Mouse (Mus musculus): ENCODE results near the gene Cd200. TPM values are rescaled to one million over a fixed set of nuclear protein-coding genes. Genes with fewer than 3 reads are reported as not detected.
"Not testable (repeated sequence)": the region's sequence is repeated elsewhere in the genome, so short reads cannot be mapped to it uniquely, and the experiment has no call there.

Gene Cd200
- polyA plus RNA-seq, 1 experiment from 2014 or later, result 271 TPM

DNA sequence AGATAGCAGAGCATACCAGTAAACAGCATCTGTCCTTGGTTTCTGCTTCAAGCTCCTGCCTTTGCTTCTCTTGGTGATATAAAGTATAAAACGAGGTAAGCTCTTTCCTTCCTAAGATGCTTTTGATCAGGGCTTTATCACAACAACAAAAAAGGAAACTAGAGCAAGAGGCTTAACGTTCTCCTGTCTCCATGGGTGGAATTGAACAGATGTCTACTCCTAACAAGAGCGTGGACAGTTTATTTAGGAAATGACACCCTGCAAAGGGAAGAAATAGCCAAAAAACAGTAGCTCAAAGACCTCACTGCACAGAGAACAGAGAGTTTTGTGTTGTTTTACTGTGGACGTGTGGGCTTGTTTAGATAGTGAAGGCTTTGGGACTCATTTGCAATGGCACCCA is 58.1 kb downstream of the Cd200 start:
- Histone ChIP-seq H3K4me3 (replicated peaks; ENCODE audit: low read length) (no peak overlapping the region), H3K9ac (replicated peaks; ENCODE audit: low read depth, low read length) (no peak overlapping the region), H3K36me3 (ENCODE audit: control insufficient read depth, insufficient read depth) (no peaks in the 10 kb centered on the region), H3K9me3 (ENCODE audit: control insufficient read depth, low read length) (no peaks in the 10 kb centered on the region), H3K27me3 (replicated peaks; ENCODE audit: control insufficient read depth, insufficient read depth, low read length) (no peaks in the 10 kb centered on the region), H3K27ac (ENCODE audit: low read length) (no peak overlapping the region), H3K4me1 (replicated peaks; ENCODE audit: control insufficient read depth, insufficient read depth, low read length) (no peaks in the 10 kb centered on the region), H3K4me2 (ENCODE audit: low read length) (no peak overlapping the region)
- no peak for ATAC-seq
- 35% methylated on average over 4 of the region's 4 CpGs for WGBS

DNA sequence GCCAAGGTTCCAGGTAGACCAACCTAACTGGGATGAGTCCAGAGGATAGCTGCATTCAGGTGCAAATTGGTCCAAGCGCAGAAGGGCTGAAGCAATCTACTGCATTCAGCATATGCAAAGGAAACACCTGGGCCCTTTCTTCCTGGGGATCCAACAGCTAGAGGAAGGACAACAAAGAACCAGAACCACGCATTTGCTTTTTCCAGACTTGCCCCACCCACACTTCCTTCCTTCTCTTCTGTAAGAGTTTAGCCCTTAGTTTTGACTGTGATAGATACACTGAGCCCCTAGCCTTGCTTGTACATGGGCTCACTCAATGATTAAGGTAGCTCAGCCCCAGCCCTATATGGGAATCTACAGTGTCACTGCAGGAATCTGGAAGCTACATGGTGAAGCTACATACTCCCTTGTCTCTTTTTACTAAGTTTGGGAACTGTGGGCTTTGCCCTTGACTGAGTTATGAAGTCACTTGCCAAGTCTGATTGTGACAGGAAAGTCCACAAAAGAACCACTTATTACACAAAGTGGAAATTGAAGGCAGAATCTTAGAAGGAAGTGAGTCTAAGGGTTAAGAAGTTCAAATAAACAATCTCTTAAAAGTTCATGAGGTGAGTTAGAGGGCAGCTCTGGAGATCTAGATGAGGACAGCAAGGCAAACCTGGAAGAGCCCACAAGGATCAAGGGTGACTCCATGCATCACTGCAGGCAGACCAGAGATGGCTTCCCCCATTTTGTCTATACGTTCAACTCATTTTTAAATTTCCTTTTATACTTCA is 59.1 kb downstream of the Cd200 start:
- Histone ChIP-seq H3K36me3 (ENCODE audit: control insufficient read depth, insufficient read depth) (no peaks in the 10 kb centered on the region), H3K4me2 (ENCODE audit: low read length) (no peak overlapping the region), H3K9ac (replicated peaks; ENCODE audit: low read depth, low read length) (no peak overlapping the region), H3K27ac (ENCODE audit: low read length) (no peak overlapping the region), H3K4me1 (replicated peaks; ENCODE audit: control insufficient read depth, insufficient read depth, low read length) (no peaks in the 10 kb centered on the region), H3K4me3 (replicated peaks; ENCODE audit: low read length) (no peak overlapping the region), H3K9me3 (ENCODE audit: control insufficient read depth, low read length) (no peaks in the 10 kb centered on the region), H3K27me3 (replicated peaks; ENCODE audit: control insufficient read depth, insufficient read depth, low read length) (no peaks in the 10 kb centered on the region)
- 86% methylated on average over 3 of the region's 3 CpGs for WGBS
- no peak for ATAC-seq

DNA sequence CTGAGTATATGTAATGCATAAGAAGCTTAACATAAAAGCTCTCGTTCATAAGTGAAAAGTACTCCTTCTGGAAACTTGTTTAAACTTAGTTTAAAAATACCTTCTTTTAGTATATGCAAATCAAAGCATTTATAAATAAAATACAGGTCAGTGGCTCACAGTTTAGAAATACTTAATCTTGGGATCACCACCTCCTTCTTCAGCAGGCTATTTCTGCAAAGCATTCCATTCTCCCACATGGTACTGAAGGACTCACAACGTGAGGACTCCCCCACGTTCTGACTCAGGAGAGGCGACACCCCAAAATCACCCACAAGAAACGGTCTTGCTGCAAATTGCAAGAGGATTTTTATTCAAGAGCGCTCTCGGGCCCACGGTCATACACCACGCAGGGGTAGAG is 60.6 kb downstream of the Cd200 start:
- ATAC-seq; H3K9me3 ChIP-seq (ENCODE audit: control insufficient read depth, low read length): not testable (repeated sequence)
- WGBS, result 89% methylated on average over 5 of the region's 9 CpGs

DNA sequence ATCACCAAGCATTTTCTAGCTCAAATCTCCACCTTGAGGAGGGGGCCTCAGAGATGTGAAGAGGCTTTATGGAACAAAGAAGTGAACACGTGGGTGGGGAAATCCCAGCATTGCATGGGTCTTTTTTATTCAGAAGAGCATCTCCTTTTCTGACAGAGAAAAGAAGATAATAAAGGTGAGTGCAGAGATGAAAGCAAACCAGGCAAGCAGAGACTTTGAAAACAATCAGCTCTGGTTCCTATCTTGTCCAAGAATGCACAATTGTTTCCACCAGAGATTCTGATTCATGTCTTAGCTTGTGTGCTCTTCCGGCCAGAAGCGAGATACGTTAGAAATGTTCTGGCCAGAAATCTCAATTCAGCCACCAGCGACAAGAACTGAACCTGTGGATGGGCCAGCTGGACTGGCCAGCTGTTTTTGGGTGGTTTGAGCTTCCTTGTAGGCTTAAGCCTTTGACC is 61.9 kb downstream of the Cd200 start:
- H3K27me3 ChIP-seq (replicated peaks; ENCODE audit: control insufficient read depth, insufficient read depth, low read length), result no peaks in the 10 kb centered on the region
- ATAC-seq, result no peak
- 90% methylated on average over 5 of the region's 5 CpGs for WGBS

More for the DNA sequence above, 60.6 kb downstream of the Cd200 start:
- H3K36me3 ChIP-seq (ENCODE audit: control insufficient read depth, insufficient read depth); H3K27me3 ChIP-seq (replicated peaks; ENCODE audit: control insufficient read depth, insufficient read depth, low read length); H3K27ac ChIP-seq (ENCODE audit: low read length); H3K9ac ChIP-seq (replicated peaks; ENCODE audit: low read depth, low read length); H3K4me3 ChIP-seq (replicated peaks; ENCODE audit: low read length); H3K4me2 ChIP-seq (ENCODE audit: low read length); H3K4me1 ChIP-seq (replicated peaks; ENCODE audit: control insufficient read depth, insufficient read depth, low read length): not testable (repeated sequence)

DNA sequence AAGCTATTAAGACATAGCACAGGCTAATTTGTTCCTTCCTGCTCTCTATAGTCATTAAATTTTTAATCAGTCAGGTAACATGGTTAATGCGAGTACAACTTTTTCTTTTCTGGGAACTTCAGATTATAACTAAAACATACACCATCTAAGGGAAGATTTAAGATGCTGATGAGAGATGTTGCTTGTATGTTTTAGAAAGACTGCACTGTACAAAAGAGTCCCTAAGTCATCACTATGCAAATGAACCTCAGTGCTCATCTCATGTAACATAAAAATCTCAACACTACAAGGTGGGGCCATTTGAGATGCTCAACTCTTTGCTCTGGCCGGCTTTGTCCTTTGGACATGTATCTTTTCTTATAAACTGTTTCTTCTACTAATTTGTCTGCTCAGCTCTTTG is 62.5 kb downstream of the Cd200 start:
- H3K4me2 ChIP-seq (ENCODE audit: low read length), result no peak overlapping the region
- no peak overlapping the region for H3K9ac ChIP-seq (replicated peaks; ENCODE audit: low read depth, low read length)
- no peaks in the 10 kb centered on the region for H3K4me1 ChIP-seq (replicated peaks; ENCODE audit: control insufficient read depth, insufficient read depth, low read length)
- no peak overlapping the region for H3K27ac ChIP-seq (ENCODE audit: low read length)
- H3K4me3 ChIP-seq (replicated peaks; ENCODE audit: low read length), result no peak overlapping the region
- WGBS, result 94% methylated on average over 2 of the region's 2 CpGs
- H3K36me3 ChIP-seq (ENCODE audit: control insufficient read depth, insufficient read depth), result no peaks in the 10 kb centered on the region
- no peak for ATAC-seq
- no peaks in the 10 kb centered on the region for H3K9me3 ChIP-seq (ENCODE audit: control insufficient read depth, low read length)
- H3K27me3 ChIP-seq (replicated peaks; ENCODE audit: control insufficient read depth, insufficient read depth, low read length), result no peaks in the 10 kb centered on the region

More for the DNA sequence above, 61.9 kb downstream of the Cd200 start:
- Histone ChIP-seq H3K4me3 (replicated peaks; ENCODE audit: low read length) (no peak overlapping the region), H3K27ac (ENCODE audit: low read length) (no peak overlapping the region), H3K4me1 (replicated peaks; ENCODE audit: control insufficient read depth, insufficient read depth, low read length) (no peaks in the 10 kb centered on the region), H3K4me2 (ENCODE audit: low read length) (no peak overlapping the region), H3K9ac (replicated peaks; ENCODE audit: low read depth, low read length) (no peak overlapping the region), H3K9me3 (ENCODE audit: control insufficient read depth, low read length) (no peaks in the 10 kb centered on the region), H3K36me3 (ENCODE audit: control insufficient read depth, insufficient read depth) (no peaks in the 10 kb centered on the region)

DNA sequence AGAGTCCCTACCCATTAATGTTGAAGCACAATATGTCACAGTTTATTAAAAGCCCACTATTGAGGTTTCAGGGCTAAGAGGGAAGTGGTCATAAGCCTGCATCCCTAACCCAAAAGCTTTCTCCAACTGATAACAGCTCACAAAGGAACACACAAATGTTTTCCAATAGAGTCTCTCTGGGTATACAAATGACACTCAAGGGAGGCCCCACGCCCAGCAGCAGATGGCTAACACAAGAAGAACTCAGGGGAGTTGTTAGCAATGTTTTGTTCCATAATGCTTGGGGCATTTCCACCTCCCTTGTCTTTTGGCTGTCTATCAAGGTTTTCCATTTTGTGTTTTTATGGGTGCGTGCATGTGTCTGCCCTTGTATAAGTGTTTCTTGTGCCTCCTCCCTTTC is 64.0 kb downstream of the Cd200 start:
- Histone ChIP-seq H3K4me3 (replicated peaks; ENCODE audit: low read length) (no peak overlapping the region), H3K9me3 (ENCODE audit: control insufficient read depth, low read length) (no peaks in the 10 kb centered on the region), H3K9ac (replicated peaks; ENCODE audit: low read depth, low read length) (no peak overlapping the region), H3K36me3 (ENCODE audit: control insufficient read depth, insufficient read depth) (no peaks in the 10 kb centered on the region), H3K4me2 (ENCODE audit: low read length) (no peak overlapping the region), H3K27me3 (replicated peaks; ENCODE audit: control insufficient read depth, insufficient read depth, low read length) (no peaks in the 10 kb centered on the region), H3K27ac (ENCODE audit: low read length) (no peak overlapping the region), H3K4me1 (replicated peaks; ENCODE audit: control insufficient read depth, insufficient read depth, low read length) (no peaks in the 10 kb centered on the region)
- 55% methylated on average over 2 of the region's 2 CpGs for WGBS
- no peak for ATAC-seq

DNA sequence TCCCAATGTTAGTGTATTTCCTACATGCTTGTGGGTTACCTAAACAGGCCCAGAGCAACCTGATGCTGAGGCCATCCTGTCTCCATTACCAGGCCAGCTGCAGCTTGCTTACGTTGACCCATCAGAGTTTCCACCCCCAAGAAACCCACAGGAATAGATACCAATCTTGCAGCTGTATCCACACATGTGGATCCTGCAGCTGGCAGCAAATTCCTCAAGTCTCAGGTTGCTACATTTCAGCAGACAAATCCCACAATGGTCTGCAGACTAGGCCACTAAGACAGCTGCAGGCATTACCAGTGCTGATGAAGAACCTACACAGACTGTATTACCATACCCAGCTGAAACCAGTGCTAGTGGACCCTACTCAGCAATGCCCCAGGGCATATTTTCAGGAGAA is 72.4 kb downstream of the Cd200 start:
- ATAC-seq, result no peak
- Histone ChIP-seq H3K9me3 (ENCODE audit: control insufficient read depth, low read length) (no peaks in the 10 kb centered on the region), H3K27ac (ENCODE audit: low read length) (no peak overlapping the region), H3K4me1 (replicated peaks; ENCODE audit: control insufficient read depth, insufficient read depth, low read length) (no peaks in the 10 kb centered on the region), H3K4me2 (ENCODE audit: low read length) (no peak overlapping the region), H3K4me3 (replicated peaks; ENCODE audit: low read length) (no peak overlapping the region), H3K9ac (replicated peaks; ENCODE audit: low read depth, low read length) (no peak overlapping the region), H3K27me3 (replicated peaks; ENCODE audit: control insufficient read depth, insufficient read depth, low read length) (no peaks in the 10 kb centered on the region), H3K36me3 (ENCODE audit: control insufficient read depth, insufficient read depth) (no peaks in the 10 kb centered on the region)
- 92% methylated on average over 1 of the region's 1 CpGs for WGBS

DNA sequence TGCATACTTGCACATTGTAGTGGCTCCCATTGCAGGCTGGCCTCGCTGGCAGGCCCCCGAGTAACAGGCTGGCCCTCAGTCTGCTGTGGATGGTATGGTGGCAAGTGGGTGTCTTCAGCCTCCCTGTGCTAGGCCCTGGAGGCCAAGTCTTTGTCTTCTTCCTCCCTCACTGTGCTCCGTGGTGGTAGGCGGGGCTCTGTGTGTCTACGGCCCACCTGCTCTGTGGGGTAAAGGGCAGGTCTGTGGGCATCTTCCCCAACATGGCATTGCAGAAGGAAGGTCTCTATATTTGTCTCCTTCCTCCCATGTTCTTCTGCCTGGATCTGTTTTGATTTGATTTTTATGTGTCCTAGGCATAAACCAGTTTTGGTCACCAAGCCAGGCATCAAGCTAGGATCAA is 74.0 kb downstream of the Cd200 start:
- WGBS, result 93% methylated on average over 5 of the region's 5 CpGs
- no peaks in the 10 kb centered on the region for H3K36me3 ChIP-seq (ENCODE audit: control insufficient read depth, insufficient read depth)
- no peaks in the 10 kb centered on the region for H3K27me3 ChIP-seq (replicated peaks; ENCODE audit: control insufficient read depth, insufficient read depth, low read length)
- no peak overlapping the region for H3K27ac ChIP-seq (ENCODE audit: low read length)
- H3K4me2 ChIP-seq (ENCODE audit: low read length), result no peak overlapping the region
- ATAC-seq, result no peak
- no peak overlapping the region for H3K4me3 ChIP-seq (replicated peaks; ENCODE audit: low read length)
- H3K4me1 ChIP-seq (replicated peaks; ENCODE audit: control insufficient read depth, insufficient read depth, low read length), result no peaks in the 10 kb centered on the region
- H3K9ac ChIP-seq (replicated peaks; ENCODE audit: low read depth, low read length), result no peak overlapping the region
- no peaks in the 10 kb centered on the region for H3K9me3 ChIP-seq (ENCODE audit: control insufficient read depth, low read length)

DNA sequence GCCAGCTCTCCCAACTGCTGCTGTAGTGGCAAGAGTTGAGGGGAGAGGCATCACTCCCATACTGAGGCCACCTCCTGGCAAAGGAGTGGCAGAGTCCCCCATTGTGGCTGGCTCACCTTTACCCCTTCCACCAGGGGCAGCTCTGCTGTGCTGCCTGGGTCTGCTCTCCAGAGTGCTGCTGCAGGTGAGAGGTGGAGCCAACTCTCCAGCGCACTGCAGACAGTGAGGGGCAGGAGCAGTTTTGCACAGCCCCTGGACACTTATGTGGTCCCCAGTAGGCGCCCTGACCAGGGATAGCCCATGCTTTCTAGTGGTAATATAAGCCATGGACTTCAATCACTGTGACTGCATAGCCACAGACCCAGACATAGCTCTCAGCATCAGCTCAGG is 74.5 kb downstream of the Cd200 start:
- Histone ChIP-seq H3K4me3 (replicated peaks; ENCODE audit: low read length) (no peak overlapping the region), H3K9ac (replicated peaks; ENCODE audit: low read depth, low read length) (no peak overlapping the region), H3K36me3 (ENCODE audit: control insufficient read depth, insufficient read depth) (no peaks in the 10 kb centered on the region), H3K4me1 (replicated peaks; ENCODE audit: control insufficient read depth, insufficient read depth, low read length) (no peaks in the 10 kb centered on the region), H3K27ac (ENCODE audit: low read length) (no peak overlapping the region), H3K9me3 (ENCODE audit: control insufficient read depth, low read length) (no peaks in the 10 kb centered on the region), H3K4me2 (ENCODE audit: low read length) (no peak overlapping the region), H3K27me3 (replicated peaks; ENCODE audit: control insufficient read depth, insufficient read depth, low read length) (no peaks in the 10 kb centered on the region)
- ATAC-seq, result no peak
- WGBS, result 83% methylated on average over 2 of the region's 2 CpGs

Measured in forebrain, embryonic 16.5 days (tissue).